Mouse (Mus musculus) embryonic fibroblast, embryonic 13.5 days (primary cell): ENCODE measurements around the gene Shank1. TPM values are rescaled to one million over a fixed set of nuclear protein-coding genes. Genes with fewer than 3 reads are reported as not detected.
A peak's percentile ranks its signal among the peaks of the same experiment; 100 is the strongest.

Experiments used
- H3K27ac ChIP-seq: 2 replicates; pipeline ENCODE4 v1.5.1; 2012; ENCODE audit warnings: low read length, control low read depth, inconsistent platforms; ENCODE audit not compliant: insufficient read depth
- H3K4me1 ChIP-seq: 2 replicates; pipeline ENCODE4 v1.6.1; 2011; ENCODE audit warnings: low read length; ENCODE audit not compliant: control insufficient read depth, insufficient read depth
- H3K4me3 ChIP-seq: 2 replicates; pipeline ENCODE4 v1.5.1; 2011; ENCODE audit warnings: mild to moderate bottlenecking, control low read depth, low read length; ENCODE audit not compliant: insufficient read depth
- CTCF ChIP-seq: IDR thresholded peaks from 2 replicates; pipeline ENCODE4 v1.5.1; 2011; ENCODE audit warnings: mild to moderate bottlenecking, control low read depth, low read length, moderate library complexity, borderline replicate concordance; ENCODE audit not compliant: insufficient read depth
- POLR2A ChIP-seq: IDR thresholded peaks from 2 replicates; pipeline ENCODE4 v1.6.1; 2011; ENCODE audit warnings: low read depth, mild to moderate bottlenecking, control low read depth, low read length, moderate library complexity
- polyA plus RNA-seq: library from polyadenylated mRNA; stranded (reverse); fragments of >200 nt; gene quantifications from 2 replicates; pipeline ENCODE4 v1.2.4, GENCODE M21; 2011; ENCODE audit warnings: low read depth; ENCODE audit not compliant: missing spikeins, insufficient read length

Gene Shank1
- 1.1 and 2.6 TPM in 2 replicates for polyA plus RNA-seq

DNA sequence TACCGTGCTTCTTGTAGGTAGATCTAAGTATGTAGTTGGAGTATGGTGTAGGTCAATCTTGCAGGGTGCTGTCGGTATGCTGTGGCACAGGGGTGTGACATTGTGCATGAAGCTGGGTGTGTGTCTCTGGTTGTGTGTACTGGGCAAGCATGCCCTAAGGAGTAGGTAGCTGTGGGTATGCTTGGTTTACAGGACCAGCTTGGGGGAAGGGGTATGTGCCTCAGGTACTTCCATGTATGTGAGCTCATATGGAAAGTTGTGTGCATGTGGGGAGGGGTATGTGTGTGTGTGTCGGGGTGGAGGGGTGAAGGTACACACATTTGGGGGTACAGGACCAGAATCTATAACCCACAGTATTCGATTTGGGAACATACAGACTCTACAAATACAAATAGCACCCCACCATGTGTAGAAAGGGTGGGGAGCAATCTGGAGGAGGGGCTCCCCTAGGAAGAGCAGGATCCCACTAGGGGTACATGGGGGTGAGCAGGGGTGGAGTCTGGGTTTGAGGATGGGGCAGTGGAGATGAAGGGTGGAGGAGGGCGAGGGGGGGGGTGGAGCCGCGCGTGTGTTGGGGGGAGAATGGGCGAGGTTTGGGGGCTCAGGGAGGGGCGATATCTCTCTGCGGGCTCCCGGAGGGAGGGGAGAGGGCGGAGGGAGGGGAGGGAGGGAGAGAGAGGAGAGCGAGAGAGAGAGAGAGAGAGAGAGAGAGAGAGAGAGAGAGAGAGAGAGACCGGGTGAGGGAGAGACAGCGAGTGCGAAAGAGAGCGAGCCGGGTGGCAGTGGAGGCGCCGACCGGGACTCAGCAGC is at the start of gene Shank1:
TSS of gene Shank1 (plus strand) at position 779 of the 810 bp plus-strand sequence.
- Histone ChIP-seq H3K4me3 (0 out of 2 replicates have a peak within 1 kb of the TSS, but pooled peaks have one; percentile 6), H3K4me1 (no peaks in the 10 kb centered on the region; the same call in 1 of the 2 replicates), H3K27ac (no peak within 1 kb of the TSS)
- no peak for TF ChIP-seq POLR2A

DNA sequence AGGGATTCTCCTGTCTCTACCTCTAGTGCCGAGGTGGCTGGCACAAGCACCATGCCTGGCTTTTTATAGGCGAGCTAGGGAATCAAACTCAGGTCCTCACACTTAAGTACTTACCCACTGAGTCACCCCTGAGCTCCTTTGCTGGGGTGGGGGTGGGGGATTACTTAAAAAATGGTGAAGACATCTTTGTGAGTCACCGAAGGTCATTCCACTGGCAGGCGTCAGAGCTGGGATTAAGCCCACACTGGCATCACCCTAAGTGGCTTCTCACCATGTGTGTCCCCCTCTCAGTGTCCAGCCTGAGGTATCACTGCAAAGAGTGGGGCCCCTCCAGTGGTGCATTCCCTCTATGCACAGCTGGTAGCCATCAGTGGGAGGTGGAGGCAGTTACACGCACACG is 49.6 kb upstream of the Shank1 start:
- Histone ChIP-seq H3K27ac (no peak overlapping the region), H3K4me3 (no peak overlapping the region), H3K4me1 (no peaks in the 10 kb centered on the region)
- TF ChIP-seq POLR2A (no peak), CTCF (no peak)

DNA sequence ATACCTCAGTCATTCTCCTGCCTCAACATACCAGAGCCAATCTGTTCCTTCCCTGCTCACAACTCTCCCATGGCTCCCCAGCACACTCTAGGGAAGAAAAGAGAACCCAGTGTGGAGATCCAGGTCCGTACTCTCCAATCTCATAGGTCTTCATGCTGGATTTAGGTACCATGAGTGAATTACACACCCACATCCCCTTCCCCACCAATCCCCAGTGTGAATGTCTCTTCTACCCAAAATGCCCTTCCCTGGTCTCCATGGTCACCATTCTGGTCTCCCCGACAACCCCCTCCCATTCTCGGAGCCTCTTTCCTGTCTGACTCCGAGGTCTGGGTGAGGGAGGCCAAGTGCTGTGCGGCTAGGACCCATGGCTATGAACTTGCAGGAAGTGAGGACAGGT is 48.9 kb upstream of the Shank1 start, which contains the start of gene Gm15517:
TSS of gene Gm15517 (plus strand) at position 301 of the 400 bp plus-strand sequence.
- TF ChIP-seq CTCF (no peak), POLR2A (no peak)
- H3K4me3 ChIP-seq, result no peak within 1 kb of the TSS
- no peak within 1 kb of the TSS for H3K27ac ChIP-seq
- H3K4me1 ChIP-seq, result no peaks in the 10 kb centered on the region

DNA sequence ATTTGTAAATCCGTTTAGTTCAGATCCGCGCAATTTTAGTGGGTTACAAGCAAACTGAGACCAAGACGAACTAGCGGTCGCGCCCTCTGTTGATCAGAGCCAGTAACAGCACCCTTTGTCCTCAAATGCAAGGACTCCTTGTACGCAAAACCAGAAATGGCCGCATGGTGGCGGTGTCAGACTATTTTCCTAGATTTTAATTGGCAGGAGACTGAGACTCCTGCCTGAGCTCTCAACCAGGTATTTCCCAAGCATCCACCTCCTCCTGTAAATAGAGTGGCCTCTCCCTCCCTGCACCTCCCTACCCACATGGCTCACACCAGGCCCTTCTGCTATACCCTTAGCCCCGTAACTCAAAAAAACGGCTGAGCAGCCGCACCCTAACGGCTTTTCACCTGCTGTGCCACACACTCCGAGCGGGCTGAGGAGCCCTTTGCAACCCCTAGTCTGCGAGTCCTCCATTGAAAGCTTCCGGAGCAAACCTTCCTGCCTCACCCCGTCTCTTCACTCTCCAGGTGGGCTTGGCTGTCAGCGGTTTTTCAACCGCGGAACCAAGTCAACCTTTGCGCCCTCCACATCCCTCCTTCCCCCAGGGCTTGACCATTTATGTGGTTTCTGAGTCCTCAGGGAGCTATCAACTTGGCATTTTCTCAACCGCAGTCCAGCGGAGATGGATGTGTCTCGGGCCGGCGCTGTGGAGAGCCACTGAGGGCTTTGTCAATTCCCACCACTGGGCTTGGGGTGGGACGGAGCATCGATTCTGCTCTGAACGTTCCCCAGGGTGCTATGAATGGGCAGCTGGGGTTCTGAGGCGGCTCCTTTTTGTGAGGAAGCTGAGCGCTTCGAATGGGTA is 47.0 kb upstream of the Shank1 start:
- no peak overlapping the region for H3K4me3 ChIP-seq
- TF ChIP-seq CTCF (peak; percentile 88; the same call in 1 of the 2 replicates), POLR2A (no peak)
- no peaks in the 10 kb centered on the region for H3K4me1 ChIP-seq
- no peak overlapping the region for H3K27ac ChIP-seq

DNA sequence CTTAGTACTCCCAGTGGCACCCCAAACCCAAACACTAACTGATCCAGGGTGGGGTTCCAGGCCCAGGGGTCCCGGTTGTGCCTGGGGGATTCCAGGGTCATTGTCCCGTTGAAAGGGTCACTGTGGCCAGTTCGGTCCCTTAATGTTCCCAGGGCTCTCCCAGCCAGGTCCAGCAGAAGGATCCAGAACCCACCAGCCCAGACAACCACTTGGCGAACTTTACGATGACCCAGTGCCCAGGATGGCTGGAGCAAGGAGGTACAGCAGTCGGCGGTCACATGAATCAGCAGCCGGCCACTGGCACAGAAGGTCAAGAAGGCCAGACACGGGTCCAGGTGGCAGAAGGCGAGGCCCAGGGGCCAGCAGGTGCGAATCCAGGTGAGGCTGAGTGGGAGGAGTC is 41.9 kb upstream of the Shank1 start:
- no peak overlapping the region for H3K4me3 ChIP-seq
- TF ChIP-seq POLR2A, result no peak
- TF ChIP-seq CTCF, result no peak
- no peak overlapping the region for H3K27ac ChIP-seq
- H3K4me1 ChIP-seq, result no peaks in the 10 kb centered on the region

DNA sequence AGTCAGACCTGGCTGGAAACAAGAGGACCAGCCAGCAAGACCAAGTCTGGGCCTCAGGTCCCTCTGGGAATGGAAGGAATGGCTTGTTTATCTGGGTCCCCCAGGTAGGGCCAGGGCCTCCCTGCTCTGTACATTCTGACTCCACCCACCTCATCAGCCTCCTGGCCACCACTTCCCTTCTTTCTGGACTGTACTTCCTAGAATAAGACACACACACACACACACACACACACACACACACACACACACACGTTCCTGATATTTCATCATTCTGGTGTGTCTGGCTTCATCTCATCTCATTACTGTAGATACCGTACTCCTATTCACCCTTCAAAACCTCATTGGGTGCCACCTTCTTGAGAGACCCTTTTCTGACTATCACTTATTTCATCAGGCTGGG is 40.7 kb upstream of the Shank1 start:
- Histone ChIP-seq H3K27ac (no peak overlapping the region), H3K4me1 (no peaks in the 10 kb centered on the region), H3K4me3 (no peak overlapping the region)
- TF ChIP-seq CTCF (no peak), POLR2A (no peak)

DNA sequence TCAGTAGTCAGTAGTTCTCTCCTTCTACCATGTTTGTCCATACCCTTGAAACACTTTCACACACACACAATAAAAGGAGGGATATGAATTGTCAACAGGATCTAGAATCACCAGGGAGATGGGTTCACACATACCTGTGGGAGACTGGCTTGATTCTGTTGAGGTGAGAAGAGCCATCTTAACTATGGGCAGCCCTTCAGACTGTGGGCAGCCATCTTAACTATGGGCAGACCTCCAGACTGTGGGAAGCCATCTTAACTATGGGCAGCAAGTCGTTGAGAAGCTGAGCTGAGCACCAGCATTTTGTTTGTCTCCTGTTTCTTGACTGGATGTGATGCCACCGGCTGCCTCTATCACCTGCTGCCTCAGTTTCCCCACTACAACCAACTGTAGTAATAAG is 38.7 kb upstream of the Shank1 start:
- Histone ChIP-seq H3K4me3 (no peak overlapping the region), H3K4me1 (no peaks in the 10 kb centered on the region), H3K27ac (no peak overlapping the region)
- no peak for TF ChIP-seq POLR2A
- no peak for TF ChIP-seq CTCF

DNA sequence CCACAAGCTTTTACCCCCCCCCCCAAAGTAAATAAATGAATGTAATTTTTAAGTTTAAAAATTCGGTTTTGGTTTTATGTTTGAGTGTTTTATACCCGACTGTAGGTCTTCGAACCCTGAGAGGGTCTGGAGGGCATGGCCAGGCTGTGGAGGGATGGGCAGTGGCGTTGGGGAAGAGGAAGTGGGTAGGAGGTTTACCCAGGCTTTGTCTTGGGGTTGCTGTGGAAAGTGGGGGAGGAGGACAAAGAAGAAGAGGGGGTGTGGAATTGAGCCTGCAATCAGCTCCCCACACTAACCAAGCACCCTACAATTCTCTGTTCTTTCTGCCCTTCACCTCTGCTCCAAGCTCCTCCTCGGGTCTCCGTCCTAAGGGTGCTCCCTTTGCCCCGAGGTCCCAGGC is 37.5 kb upstream of the Shank1 start:
- no peaks in the 10 kb centered on the region for H3K4me1 ChIP-seq
- TF ChIP-seq CTCF, result no peak
- TF ChIP-seq POLR2A, result no peak
- no peak overlapping the region for H3K4me3 ChIP-seq
- no peak overlapping the region for H3K27ac ChIP-seq

DNA sequence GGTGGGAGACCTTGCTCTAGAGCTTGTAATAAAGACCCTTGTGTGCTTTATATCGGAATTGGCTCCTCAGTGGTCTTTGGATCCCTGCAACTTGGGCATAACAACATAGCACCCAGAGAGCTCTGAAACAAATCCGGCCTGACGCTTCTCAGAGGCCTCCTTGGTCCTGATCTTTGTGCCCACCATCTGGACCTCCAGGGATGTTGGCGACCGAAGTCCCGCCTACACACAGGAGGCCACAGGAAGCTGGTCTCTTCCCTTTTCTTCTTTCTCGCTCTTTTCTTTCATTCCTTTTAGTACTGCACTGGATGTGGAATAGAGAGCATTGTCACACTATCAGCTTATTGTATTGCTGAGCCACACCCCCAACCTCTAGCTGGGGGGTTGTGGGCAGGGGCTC is 36.6 kb upstream of the Shank1 start:
- no peak overlapping the region for H3K27ac ChIP-seq
- TF ChIP-seq POLR2A, result no peak
- no peak for TF ChIP-seq CTCF
- H3K4me1 ChIP-seq, result no peaks in the 10 kb centered on the region
- H3K4me3 ChIP-seq, result no peak overlapping the region

DNA sequence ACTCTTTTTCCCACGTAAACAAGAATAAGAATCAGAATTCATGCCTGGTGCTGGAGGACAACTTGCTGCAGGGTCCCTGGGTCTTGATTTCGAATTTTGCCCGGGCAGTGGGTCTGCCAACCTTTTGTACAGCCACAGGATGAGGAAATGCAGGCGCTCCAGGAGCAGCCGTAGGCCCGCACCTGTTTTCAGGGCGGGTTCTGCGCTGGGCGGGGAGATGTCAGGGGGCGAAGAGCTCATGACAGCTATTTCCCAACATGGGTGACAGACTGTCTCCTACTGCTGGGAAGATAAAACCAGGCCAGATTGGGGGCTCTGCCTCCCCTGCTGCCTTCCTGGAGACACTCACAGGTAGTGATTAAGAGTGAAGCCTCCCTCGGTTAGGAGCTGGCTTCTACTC is 36.0 kb upstream of the Shank1 start:
- Histone ChIP-seq H3K4me1 (no peaks in the 10 kb centered on the region), H3K27ac (no peak overlapping the region), H3K4me3 (no peak overlapping the region)
- TF ChIP-seq POLR2A (no peak), CTCF (no peak)
